ENCODE assay signal across 11 mouse cellular contexts in the genomic region with DNA sequence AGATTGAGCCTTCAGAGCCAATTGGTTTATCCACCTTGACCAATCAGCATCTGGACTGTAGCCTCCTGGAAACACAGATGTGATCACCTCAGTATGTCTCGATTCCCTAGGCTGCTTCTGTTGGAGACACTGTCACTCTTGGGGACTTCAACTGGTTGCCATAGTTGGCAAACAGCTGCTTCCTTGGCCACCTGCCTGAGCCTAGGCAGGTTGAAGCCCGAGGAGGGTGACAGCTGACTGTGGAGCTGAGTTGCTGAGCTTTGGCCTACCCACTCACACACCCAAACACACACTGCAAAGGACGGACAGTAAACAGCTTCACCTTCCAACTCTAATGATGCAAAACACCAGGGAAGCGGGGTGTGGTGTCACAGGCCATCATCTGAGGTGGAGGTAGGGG. TPM values are rescaled to one million over a fixed set of nuclear protein-coding genes. Genes with fewer than 3 reads are reported as not detected.
DNase-seq lines count a peak whose midpoint lies in the region; ATAC-seq and TF ChIP-seq lines count a peak whose summit lies in the region.
"Had no signal": no experiment of that assay in that cellular context is flagged by ENCODE, and none has a peak within 500 bp of the region (broad histone marks: within the 10 kb centered on the region; RNA-seq: fewer than 3 reads in every experiment).

No protein-coding gene starts in this region.

- no peaks in the 10 kb centered on the region for H3K9me3 ChIP-seq in hindbrain, embryonic 12.5 days (replicated peaks)
- H3K9me3 ChIP-seq: forebrain, embryonic 15.5 days; liver, embryonic 13.5 days had no signal

- no peak overlapping the region for H3K9ac ChIP-seq in hindbrain, embryonic 12.5 days
- H3K9ac ChIP-seq: forebrain, embryonic 15.5 days; liver, embryonic 13.5 days had no signal

- no peaks in the 10 kb centered on the region for H3K36me3 ChIP-seq in myocyte (ENCODE audit: control insufficient read depth, insufficient read depth)
- peaks cover 7% of the 10 kb centered on the region; the same call in 1 of the 2 replicates for H3K36me3 ChIP-seq in hindbrain, embryonic 12.5 days

- peak; percentile 18 for DNase-seq in cerebellum, adult 9-11 months
- no peak for DNase-seq in cerebellum, adult 11-12 months
- peak; percentile 59 for DNase-seq in lung, postnatal 10 days
- no peak for DNase-seq in lung, adult 2 months
- peak; percentile 24 for DNase-seq in heart, adult 8-10 months (ENCODE audit: low spot score)
- DNase-seq in left cerebral cortex, adult 11 months (ENCODE audit: low spot score), result no peak
- DNase-seq: liver, embryonic 13.5 days; right cerebral cortex, postnatal 4 days had no signal

- H3K4me1 ChIP-seq in lung, adult 2 months (ENCODE audit: control insufficient read depth, insufficient read depth, low read length), result peaks cover 2% of the 10 kb centered on the region; the same call in 1 of the 2 replicates
- H3K4me1 ChIP-seq in hindbrain, embryonic 12.5 days, result no peaks in the 10 kb centered on the region
- H3K4me1 ChIP-seq: forebrain, embryonic 15.5 days had no signal

- no peak overlapping the region for H3K27ac ChIP-seq in hindbrain, embryonic 12.5 days
- H3K27ac ChIP-seq: forebrain, embryonic 15.5 days; liver, embryonic 13.5 days had no signal

- peak overlapping the region; percentile 54 for H3K4me2 ChIP-seq in myocyte (ENCODE audit: low read depth)
- H3K4me2 ChIP-seq in hindbrain, embryonic 12.5 days (replicated peaks), result no peak overlapping the region
- H3K4me2 ChIP-seq: forebrain, embryonic 15.5 days; liver, embryonic 13.5 days had no signal

- no peak for TF ChIP-seq CTCF in lung, adult 2 months (IDR thresholded peaks at IDR 0.05; ENCODE audit: insufficient read depth, low read length)

- no peak for ATAC-seq in hindbrain, embryonic 12.5 days (ENCODE audit: low FRiP score)
- ATAC-seq: forebrain, embryonic 15.5 days had no signal

- H3K4me3 ChIP-seq in lung, adult 2 months (replicated peaks; ENCODE audit: extremely low read depth, low read depth, low read length), result no peak overlapping the region
- no peak overlapping the region for H3K4me3 ChIP-seq in myocyte
- no peak overlapping the region for H3K4me3 ChIP-seq in hindbrain, embryonic 12.5 days
- H3K4me3 ChIP-seq: forebrain, embryonic 15.5 days; liver, embryonic 13.5 days had no signal

- no peak overlapping the region for H3ac ChIP-seq in myocyte (ENCODE audit: control insufficient read depth, insufficient read length)

- no peaks in the 10 kb centered on the region for H3K79me2 ChIP-seq in myocyte (ENCODE audit: control insufficient read depth, insufficient read depth)

- TF ChIP-seq POLR2A in lung, adult 2 months (IDR thresholded peaks at IDR 0.05; ENCODE audit: borderline replicate concordance, extremely low read depth, low read depth, low read length), result no peak
- no peak for TF ChIP-seq POLR2A in myocyte (IDR thresholded peaks at IDR 0.05; ENCODE audit: insufficient read length, low read depth)

- H3K27me3 ChIP-seq in myocyte (ENCODE audit: control insufficient read depth, insufficient read depth, insufficient read length), result no peaks in the 10 kb centered on the region
- H3K27me3 ChIP-seq in hindbrain, embryonic 12.5 days, result no peaks in the 10 kb centered on the region
- H3K27me3 ChIP-seq: forebrain, embryonic 15.5 days; liver, embryonic 13.5 days had no signal

- WGBS in lung, adult 2 months, result 79% methylated on average over 4 of the region's 4 CpGs
- WGBS in hindbrain, embryonic 12.5 days, result 92% methylated on average over 4 of the region's 4 CpGs

TF ChIP-seq in myocyte, 11 proteins besides CTCF, POLR2A, EP300 and RAD21:
- TF ChIP-seq MYOG (IDR thresholded peaks at IDR 0.05; ENCODE audit: control insufficient read depth in 1 of 3, insufficient read depth in 1 of 3, insufficient read length in 2 of 3, low read depth in 2 of 3), result peak; percentile 89 to 97 (median 90)
- no peak for TF ChIP-seq REST (IDR thresholded peaks at IDR 0.05; ENCODE audit: insufficient read depth, insufficient read length)
- TF ChIP-seq TCF12 (IDR thresholded peaks at IDR 0.05; ENCODE audit: insufficient read depth, poor library complexity, severe bottlenecking), result peak; percentile 67
- TF ChIP-seq MYOD1 (IDR thresholded peaks at IDR 0.05; ENCODE audit: control insufficient read depth in 1 of 3, insufficient read length in 2 of 3, low read depth in 2 of 3), result peak; percentile 71 to 94 (median 92)
- peak; percentile 64 for TF ChIP-seq TCF3 (IDR thresholded peaks at IDR 0.05; ENCODE audit: insufficient read length, low read depth)

RNA-seq across cellular contexts. Expression of gene Map1lc3a, which starts 7.7 kb away (rescaled TPM):
- 359 and 502 TPM in 2 replicates for polyA plus RNA-seq in lung, adult 2 months (2012; rRNA removed)
- 100 to 1,000 TPM; 780 to 845 (median 813) TPM for total RNA-seq in heart, adult 8-10 months (2022)
- 413 TPM for polyA plus RNA-seq in myocyte (2012; fragmentation: generic; extraction: Trizol)
- polyA plus RNA-seq in hindbrain, embryonic 12.5 days (2016; fragmentation: Nextera tagmentation; extraction: Ambion mirVana), result 229 and 254 TPM in 2 replicates

RNA-seq across cellular contexts. Expression of gene Dynlrb1, which starts 47.5 kb away (rescaled TPM):
- polyA plus RNA-seq in lung, adult 2 months (2012; rRNA removed), result 171 and 226 TPM in 2 replicates
- 100 to 1,000 TPM; 143 to 184 (median 165) TPM for total RNA-seq in heart, adult 8-10 months (2022)
- polyA plus RNA-seq in myocyte (2012; fragmentation: generic; extraction: Trizol), result 418 TPM
- polyA plus RNA-seq in hindbrain, embryonic 12.5 days (2016; fragmentation: Nextera tagmentation; extraction: Ambion mirVana), result 438 and 451 TPM in 2 replicates

Comparison
In these comparisons a context has a peak if more than half of its experiments do, and no peak if none do; other contexts are left out.
1. DNase-seq: peak in cerebellum, adult 9-11 months (single experiment), lung, postnatal 10 days (single experiment) and heart, adult 8-10 months (single experiment); none in cerebellum, adult 11-12 months (single experiment), lung, adult 2 months (single experiment) and left cerebral cortex, adult 11 months (single experiment).